Mouse (Mus musculus): ENCODE data around the gene Hsd11b1. TPM values are rescaled to one million over a fixed set of nuclear protein-coding genes. Genes with fewer than 3 reads are reported as not detected.

The Hsd11b1 gene
- 0.86 TPM in 1 of 2 replicates, not detected in the other for polyA plus RNA-seq (2011; ENCODE audit: insufficient read length, low read depth, missing spikeins)

- no peaks in the 10 kb centered on the region for H3K4me1 ChIP-seq (ENCODE audit: control insufficient read depth, insufficient read depth, low read length)
- no peak within 1 kb of the TSS for H3K27ac ChIP-seq (ENCODE audit: insufficient read depth, low read length)
- TF ChIP-seq CTCF (IDR thresholded peaks at IDR 0.05; ENCODE audit: borderline replicate concordance, insufficient read depth, low read length) (no peak), POLR2A (IDR thresholded peaks at IDR 0.05; ENCODE audit: low read depth, low read length) (no peak)
- H3K4me3 ChIP-seq (ENCODE audit: insufficient read depth, low read length) = no peak within 1 kb of the TSS
These were observed at the start of gene Hsd11b1 for GRCm38 (mm10) chr1:193263955-193264598. Gene Hsd11b1 (minus strand): TSS chr1:193264075.

- Histone ChIP-seq H3K4me3 (ENCODE audit: insufficient read depth, low read length) (no peak overlapping the region), H3K4me1 (ENCODE audit: control insufficient read depth, insufficient read depth, low read length) (no peaks in the 10 kb centered on the region), H3K27ac (ENCODE audit: insufficient read depth, low read length) (no peak overlapping the region)
- no peak for TF ChIP-seq CTCF (IDR thresholded peaks at IDR 0.05; ENCODE audit: borderline replicate concordance, insufficient read depth, low read length)
- no peak for TF ChIP-seq POLR2A (IDR thresholded peaks at IDR 0.05; ENCODE audit: low read depth, low read length)
These were observed 47.7 kb upstream of the Hsd11b1 start for GRCm38 (mm10) chr1:193311596-193311995.

GRCm38 (mm10) chr1:193310519-193311085, 46.7 kb upstream of the Hsd11b1 start:
- Histone ChIP-seq H3K4me3 (ENCODE audit: insufficient read depth, low read length) (no peak overlapping the region), H3K4me1 (ENCODE audit: control insufficient read depth, insufficient read depth, low read length) (no peaks in the 10 kb centered on the region), H3K27ac (ENCODE audit: insufficient read depth, low read length) (no peak overlapping the region)
- TF ChIP-seq POLR2A (IDR thresholded peaks at IDR 0.05; ENCODE audit: low read depth, low read length) (no peak), CTCF (IDR thresholded peaks at IDR 0.05; ENCODE audit: borderline replicate concordance, insufficient read depth, low read length) (no peak)

- Histone ChIP-seq H3K4me3 (ENCODE audit: insufficient read depth, low read length) (no peak overlapping the region), H3K4me1 (ENCODE audit: control insufficient read depth, insufficient read depth, low read length) (no peaks in the 10 kb centered on the region), H3K27ac (ENCODE audit: insufficient read depth, low read length) (no peak overlapping the region)
- TF ChIP-seq CTCF (IDR thresholded peaks at IDR 0.05; ENCODE audit: borderline replicate concordance, insufficient read depth, low read length) (no peak), POLR2A (IDR thresholded peaks at IDR 0.05; ENCODE audit: low read depth, low read length) (no peak)
These were observed 46.1 kb upstream of the Hsd11b1 start for GRCm38 (mm10) chr1:193309785-193310518.

- no peaks in the 10 kb centered on the region for H3K4me1 ChIP-seq (ENCODE audit: control insufficient read depth, insufficient read depth, low read length)
- no peak overlapping the region for H3K27ac ChIP-seq (ENCODE audit: insufficient read depth, low read length)
- H3K4me3 ChIP-seq (ENCODE audit: insufficient read depth, low read length) = no peak overlapping the region
- TF ChIP-seq POLR2A (IDR thresholded peaks at IDR 0.05; ENCODE audit: low read depth, low read length) (no peak), CTCF (IDR thresholded peaks at IDR 0.05; ENCODE audit: borderline replicate concordance, insufficient read depth, low read length) (no peak)
These were observed 43.0 kb upstream of the Hsd11b1 start for GRCm38 (mm10) chr1:193306832-193307231.

- no peak for TF ChIP-seq POLR2A (IDR thresholded peaks at IDR 0.05; ENCODE audit: low read depth, low read length)
- TF ChIP-seq CTCF (IDR thresholded peaks at IDR 0.05; ENCODE audit: borderline replicate concordance, insufficient read depth, low read length) = no peak
- H3K4me1 ChIP-seq (ENCODE audit: control insufficient read depth, insufficient read depth, low read length) = no peaks in the 10 kb centered on the region
- H3K27ac ChIP-seq (ENCODE audit: insufficient read depth, low read length) = no peak overlapping the region
- H3K4me3 ChIP-seq (ENCODE audit: insufficient read depth, low read length) = no peak overlapping the region
These were observed 41.5 kb upstream of the Hsd11b1 start for GRCm38 (mm10) chr1:193305386-193305785.

- TF ChIP-seq POLR2A (IDR thresholded peaks at IDR 0.05; ENCODE audit: low read depth, low read length) (no peak), CTCF (IDR thresholded peaks at IDR 0.05; ENCODE audit: borderline replicate concordance, insufficient read depth, low read length) (no peak)
- Histone ChIP-seq H3K4me1 (ENCODE audit: control insufficient read depth, insufficient read depth, low read length) (peaks cover 4% of the 10 kb centered on the region; the same call in 1 of the 2 replicates), H3K27ac (ENCODE audit: insufficient read depth, low read length) (no peak overlapping the region), H3K4me3 (ENCODE audit: insufficient read depth, low read length) (no peak overlapping the region)
These were observed 39.2 kb upstream of the Hsd11b1 start for GRCm38 (mm10) chr1:193303096-193303495.

- TF ChIP-seq POLR2A (IDR thresholded peaks at IDR 0.05; ENCODE audit: low read depth, low read length) (no peak), CTCF (IDR thresholded peaks at IDR 0.05; ENCODE audit: borderline replicate concordance, insufficient read depth, low read length) (no peak)
- no peak overlapping the region for H3K27ac ChIP-seq (ENCODE audit: insufficient read depth, low read length)
- H3K4me1 ChIP-seq (ENCODE audit: control insufficient read depth, insufficient read depth, low read length) = peaks cover 4% of the 10 kb centered on the region; the same call in 1 of the 2 replicates
- H3K4me3 ChIP-seq (ENCODE audit: insufficient read depth, low read length) = no peak overlapping the region
These were observed 38.2 kb upstream of the Hsd11b1 start for GRCm38 (mm10) chr1:193302093-193302405.

- H3K4me3 ChIP-seq (ENCODE audit: insufficient read depth, low read length) = no peak overlapping the region
- H3K4me1 ChIP-seq (ENCODE audit: control insufficient read depth, insufficient read depth, low read length) = peaks cover 4% of the 10 kb centered on the region; the same call in 1 of the 2 replicates
- H3K27ac ChIP-seq (ENCODE audit: insufficient read depth, low read length) = no peak overlapping the region
- no peak for TF ChIP-seq CTCF (IDR thresholded peaks at IDR 0.05; ENCODE audit: borderline replicate concordance, insufficient read depth, low read length)
These were observed 37.6 kb upstream of the Hsd11b1 start for GRCm38 (mm10) chr1:193301216-193302092.
